Mouse (Mus musculus) embryonic facial prominence, embryonic 15.5 days (tissue): Measurements from ENCODE around the gene Hepacam. TPM values are rescaled to one million over a fixed set of nuclear protein-coding genes. Genes with fewer than 3 reads are reported as not detected.

Source experiments
- polyA plus RNA-seq: library from polyadenylated mRNA; unstranded; fragments of >200 nt; fragmentation: Nextera tagmentation; extraction: Ambion mirVana; gene quantifications from 2 replicates; pipeline ENCODE4 v1.2.1, GENCODE M21; 2015

Hepacam gene
- polyA plus RNA-seq, 1 experiment from 2014 or later = 0.64 TPM

Other genes with a start within 250 kb of the Hepacam start
- gene Pknox2, start 219.9 kb upstream of the Hepacam start, polyA plus RNA-seq = 14.0 and 14.1 TPM in 2 replicates
- 12.5 and 14.7 TPM in 2 replicates for gene Tmem218, start 159.1 kb upstream of the Hepacam start, polyA plus RNA-seq
- gene Slc37a2, start 111.6 kb upstream of the Hepacam start, polyA plus RNA-seq = 9.8 and 10.4 TPM in 2 replicates
- 7.2 and 8.7 TPM in 2 replicates for gene Ccdc15, start 18.9 kb upstream of the Hepacam start, polyA plus RNA-seq
- 10.6 and 11.9 TPM in 2 replicates for gene Robo4, start 34.5 kb downstream of the Hepacam start, polyA plus RNA-seq
- gene Robo3, start 65.9 kb downstream of the Hepacam start, polyA plus RNA-seq = 0.09 and 0.19 TPM in 2 replicates
- gene Msantd2, start 122.0 kb downstream of the Hepacam start, polyA plus RNA-seq = 20.0 and 24.8 TPM in 2 replicates
- gene Esam, start 160.7 kb downstream of the Hepacam start, polyA plus RNA-seq = 52.1 and 56.3 TPM in 2 replicates
- 1.6 and 2.0 TPM in 2 replicates for gene Vsig2, start 171.9 kb downstream of the Hepacam start, polyA plus RNA-seq
- 7.9 and 10.9 TPM in 2 replicates for gene Nrgn, start 185.6 kb downstream of the Hepacam start, polyA plus RNA-seq
- gene Siae, start 188.3 kb downstream of the Hepacam start, polyA plus RNA-seq = 10.9 and 12.1 TPM in 2 replicates
- 11.6 and 18.1 TPM in 2 replicates for gene Spa17, start 246.4 kb downstream of the Hepacam start, polyA plus RNA-seq